Mouse (Mus musculus) ES-Bruce4 (cell line): ENCODE measurements around the gene Polg. TPM values are rescaled to one million over a fixed set of nuclear protein-coding genes. Genes with fewer than 3 reads are reported as not detected.

ENCODE experiments used
- H3K27ac ChIP-seq: 2 replicates; pipeline ENCODE4 v1.5.1; 2012; ENCODE audit warnings: low read length, inconsistent platforms; ENCODE audit not compliant: insufficient read depth
- H3K27me3 ChIP-seq: 2 replicates; pipeline ENCODE4 v1.6.1; 2012; ENCODE audit warnings: mild to moderate bottlenecking, low read length, inconsistent platforms; ENCODE audit not compliant: control insufficient read depth, poor library complexity, insufficient read depth, severe bottlenecking
- H3K36me3 ChIP-seq: 2 replicates; pipeline ENCODE4 v1.6.1; 2012; ENCODE audit warnings: inconsistent platforms, mild to moderate bottlenecking, low read length, moderate library complexity; ENCODE audit not compliant: control insufficient read depth, poor library complexity, insufficient read depth, severe bottlenecking
- H3K4me1 ChIP-seq: one replicate; pipeline ENCODE4 v1.8.1; 2011; ENCODE audit warnings: low read length; ENCODE audit not compliant: control insufficient read depth, insufficient read depth
- H3K4me3 ChIP-seq: 2 replicates; pipeline ENCODE4 v1.5.1; 2011; ENCODE audit warnings: low read depth, mild to moderate bottlenecking, low read length
- H3K9ac ChIP-seq: 2 replicates; pipeline ENCODE4 v1.6.1; 2012; ENCODE audit warnings: low read depth, mild to moderate bottlenecking, inconsistent platforms; ENCODE audit not compliant: poor library complexity, severe bottlenecking
- H3K9me3 ChIP-seq: replicated peaks from 2 replicates; pipeline ENCODE4 v1.6.1; 2012; ENCODE audit warnings: mild to moderate bottlenecking, low read length, inconsistent platforms; ENCODE audit not compliant: control insufficient read depth, poor library complexity, insufficient read depth, severe bottlenecking
- CTCF ChIP-seq: IDR thresholded peaks from one replicate; pipeline ENCODE4 v1.8.1; 2011; ENCODE audit warnings: low read depth, low read length
- EP300 ChIP-seq: IDR thresholded peaks from 2 replicates; pipeline ENCODE4 v1.6.1; 2011; ENCODE audit warnings: low read depth, low read length; ENCODE audit not compliant: insufficient read depth
- POLR2A ChIP-seq: IDR thresholded peaks from one replicate; pipeline ENCODE4 v1.8.1; 2011; ENCODE audit warnings: low read length; ENCODE audit not compliant: insufficient read depth
- polyA plus RNA-seq: library from polyadenylated mRNA; stranded (reverse); fragments of >200 nt; gene quantifications from 2 replicates; pipeline ENCODE4 v1.2.4, GENCODE M21; 2011; ENCODE audit warnings: low read depth; ENCODE audit not compliant: missing spikeins, insufficient read depth, insufficient read length

Gene Polg
- polyA plus RNA-seq, 1 experiment = 78.3 TPM

DNA sequence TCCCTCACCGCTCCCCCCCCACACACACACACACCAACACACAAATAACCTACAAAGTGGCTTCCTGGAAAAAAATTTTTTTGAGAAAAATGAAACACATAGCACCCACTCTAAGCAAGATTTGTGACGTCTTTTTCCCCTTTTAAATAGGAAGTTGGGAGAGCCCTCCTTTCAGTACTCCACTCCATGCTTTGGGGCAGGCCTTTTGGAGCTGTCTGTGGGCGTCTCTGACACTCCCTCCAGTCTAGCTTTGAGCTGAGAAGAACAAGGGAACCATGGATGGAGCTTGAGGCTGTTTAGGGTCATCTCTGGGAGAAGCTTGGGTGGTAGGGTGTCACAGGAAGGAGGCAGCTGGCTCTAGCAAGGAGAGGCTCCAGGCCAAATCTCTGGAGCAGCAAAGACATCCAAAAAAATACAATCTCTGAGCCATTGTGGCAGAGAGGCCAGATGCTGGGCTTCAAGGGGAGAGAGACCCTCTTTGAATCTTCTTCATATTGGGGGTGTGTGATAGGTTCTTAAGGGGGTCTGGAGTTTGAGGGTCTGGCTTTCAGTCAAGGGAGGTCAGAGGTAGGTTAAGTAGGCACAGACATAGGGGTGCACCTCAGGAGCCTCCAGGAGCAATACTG is 34.6 kb upstream of the Polg start:
- TF ChIP-seq EP300 (no peak), CTCF (no peak), POLR2A (no peak)
- H3K9ac ChIP-seq = no peak overlapping the region
- H3K27me3 ChIP-seq = peaks cover 32% of the 10 kb centered on the region
- H3K27ac ChIP-seq = no peak overlapping the region
- H3K4me1 ChIP-seq = peaks cover 1% of the 10 kb centered on the region
- no peak overlapping the region for H3K4me3 ChIP-seq
- no peaks in the 10 kb centered on the region for H3K9me3 ChIP-seq
- no peaks in the 10 kb centered on the region for H3K36me3 ChIP-seq

DNA sequence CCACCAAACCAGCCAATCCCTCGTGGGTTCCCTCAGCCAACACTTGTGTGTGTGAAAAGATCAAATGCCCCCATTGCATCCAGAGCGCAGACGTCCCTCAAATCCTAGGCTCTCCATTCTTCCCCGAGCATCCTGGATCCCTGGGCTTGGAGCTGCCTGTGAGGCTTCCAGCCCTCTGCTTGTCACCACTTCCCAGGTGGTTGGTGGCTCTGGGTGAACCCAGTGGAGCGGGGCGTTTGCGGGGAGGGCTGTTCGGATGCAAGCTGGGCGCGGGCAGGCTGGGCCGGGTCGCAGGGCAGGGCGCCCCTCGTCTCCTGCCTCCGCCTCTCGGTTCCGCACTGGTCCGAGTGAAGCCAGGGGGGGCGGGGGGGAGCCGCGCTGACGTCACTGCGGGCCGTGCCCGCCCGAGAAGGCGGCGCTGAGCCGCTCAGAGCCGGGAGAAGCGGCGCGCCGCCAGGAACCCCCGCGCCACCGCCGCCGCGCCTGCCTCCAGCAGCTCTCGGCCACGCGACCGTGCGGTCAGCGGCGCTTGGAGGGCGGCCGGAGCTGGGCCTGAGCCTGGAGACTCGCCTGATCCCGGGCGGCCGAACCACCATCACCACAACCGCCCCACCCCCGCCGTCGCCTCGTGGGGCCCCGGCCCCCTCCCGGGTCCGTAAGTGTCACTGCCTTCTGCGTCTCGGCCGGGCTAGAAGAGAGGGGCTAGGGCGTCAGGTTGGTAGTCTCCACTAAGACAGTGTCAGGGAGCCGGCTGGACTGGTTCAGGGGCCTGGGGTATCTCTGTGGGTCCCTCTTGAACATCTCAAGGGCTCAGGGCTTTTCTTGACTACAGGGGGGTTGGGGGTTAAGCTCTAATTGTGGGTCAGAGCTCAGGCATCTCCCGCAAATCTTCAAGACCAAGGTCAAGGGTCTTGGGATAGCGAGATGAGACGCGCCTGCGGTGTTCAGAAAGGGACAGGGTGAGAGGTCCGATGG is 33.7 kb upstream of the Polg start:
- H3K4me1 ChIP-seq = no peaks in the 10 kb centered on the region

DNA sequence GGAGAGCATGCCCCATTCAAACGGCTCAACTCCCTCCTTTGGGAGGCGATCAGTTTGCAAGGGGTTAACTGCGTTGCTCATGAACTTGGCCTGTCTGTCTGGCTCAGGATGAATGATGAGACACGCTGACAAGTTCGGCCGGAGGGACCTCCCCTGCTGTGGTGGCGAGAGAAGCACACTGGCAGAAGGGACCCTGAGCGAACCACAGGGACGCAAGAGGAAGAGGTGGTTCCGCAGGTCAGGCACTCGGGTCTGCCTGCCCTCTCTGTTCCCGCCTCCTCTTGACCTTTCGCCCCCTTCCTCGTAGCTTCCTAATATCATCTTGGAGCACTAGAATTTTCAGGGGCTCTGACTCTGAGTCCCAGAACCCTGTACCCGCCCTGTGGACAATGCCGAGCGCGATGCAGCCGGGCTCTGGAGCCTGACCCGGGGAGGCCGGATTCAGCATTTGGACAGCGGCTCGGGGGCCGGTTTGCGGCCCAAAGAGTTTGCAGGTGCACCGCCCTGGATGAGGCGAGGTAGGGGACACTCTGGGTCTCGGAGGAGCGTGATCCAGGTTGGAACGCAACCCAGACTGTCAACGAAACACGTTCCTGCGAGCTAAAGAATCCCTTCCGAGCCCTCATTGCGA is 32.9 kb upstream of the Polg start:
- Histone ChIP-seq H3K9me3 (no peaks in the 10 kb centered on the region), H3K4me3 (peak overlapping the region; percentile 17), H3K4me1 (no peaks in the 10 kb centered on the region), H3K27me3 (peaks cover 22% of the 10 kb centered on the region), H3K27ac (no peak overlapping the region), H3K9ac (no peak overlapping the region), H3K36me3 (no peaks in the 10 kb centered on the region)
- no peak for TF ChIP-seq POLR2A
- TF ChIP-seq EP300 = no peak
- TF ChIP-seq CTCF = no peak

More for the DNA sequence above, 33.7 kb upstream of the Polg start:
- Histone ChIP-seq H3K4me3 (peak overlapping the region; percentile 17), H3K9me3 (no peaks in the 10 kb centered on the region), H3K27me3 (peaks cover 25% of the 10 kb centered on the region), H3K27ac (no peak overlapping the region), H3K36me3 (no peaks in the 10 kb centered on the region), H3K9ac (no peak overlapping the region)
- TF ChIP-seq EP300 (no peak), CTCF (no peak), POLR2A (no peak)

DNA sequence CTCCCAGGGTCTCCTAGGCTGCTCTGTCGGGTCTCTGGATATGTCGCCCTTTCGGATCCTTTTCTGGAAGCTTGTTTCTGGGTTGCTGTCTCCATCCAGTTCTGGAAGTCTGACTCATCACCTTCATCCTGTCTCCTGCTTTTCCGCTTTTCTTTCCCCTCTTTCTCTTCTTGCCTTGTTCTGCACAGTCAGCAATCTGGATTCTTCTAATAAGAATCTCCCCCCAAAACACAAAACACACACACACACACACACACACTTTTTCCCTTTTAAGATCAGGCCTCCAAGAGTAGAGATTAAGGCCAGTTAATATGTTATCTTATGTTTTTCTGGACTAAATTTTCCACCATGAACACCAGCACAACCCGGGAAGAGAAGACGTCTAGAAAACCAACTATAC is 32.2 kb upstream of the Polg start:
- Histone ChIP-seq H3K9me3 (no peaks in the 10 kb centered on the region), H3K9ac (no peak overlapping the region), H3K27me3 (peaks cover 19% of the 10 kb centered on the region), H3K27ac (no peak overlapping the region), H3K4me1 (no peaks in the 10 kb centered on the region), H3K36me3 (no peaks in the 10 kb centered on the region), H3K4me3 (no peak overlapping the region)
- TF ChIP-seq CTCF = no peak
- no peak for TF ChIP-seq POLR2A
- no peak for TF ChIP-seq EP300

DNA sequence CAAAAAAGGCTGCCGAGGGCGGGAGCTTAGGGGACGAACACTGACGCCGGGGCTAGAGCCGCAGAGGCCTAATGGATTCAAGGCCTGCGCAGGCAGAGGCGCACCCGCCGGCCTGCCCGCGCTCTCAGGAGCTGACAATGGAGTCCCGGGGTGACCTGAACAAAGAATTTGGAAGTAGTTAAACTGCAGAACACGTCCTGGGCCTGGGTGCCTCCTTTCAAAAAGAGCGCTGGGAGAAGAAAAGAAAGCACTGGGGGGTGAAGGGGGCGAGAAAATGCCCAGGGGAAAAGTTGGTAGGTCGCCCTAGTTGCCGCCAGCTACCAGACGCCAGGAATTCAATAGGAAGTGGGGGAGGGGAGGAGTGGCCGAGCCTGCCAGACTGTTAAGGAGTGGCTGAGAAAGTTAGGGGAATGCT is 31.5 kb upstream of the Polg start:
- no peak overlapping the region for H3K27ac ChIP-seq

More for the DNA sequence above, 31.5 kb upstream of the Polg start:
- Histone ChIP-seq H3K36me3 (no peaks in the 10 kb centered on the region), H3K9me3 (no peaks in the 10 kb centered on the region), H3K27me3 (peaks cover 19% of the 10 kb centered on the region), H3K4me3 (no peak overlapping the region), H3K4me1 (no peaks in the 10 kb centered on the region), H3K9ac (no peak overlapping the region)
- TF ChIP-seq POLR2A (no peak), EP300 (0 out of 2 replicates have a peak, but pooled peaks have one; percentile 5)
